Mouse (Mus musculus) heart, postnatal 0 days (tissue): ENCODE results near the gene Mapkapk3.

Source experiments
- CTCF ChIP-seq: IDR thresholded peaks from 2 replicates; pipeline ENCODE4 v1.5.1; 2016; ENCODE audit warnings: antibody characterized with exemption, control low read depth, low read depth
- EP300 ChIP-seq: IDR thresholded peaks from 2 replicates; pipeline ENCODE4 v1.6.1; 2016; ENCODE audit warnings: antibody characterized with exemption, low read depth

- TF ChIP-seq EP300: no peak
- no peak for TF ChIP-seq CTCF
Measured at GRCm38 (mm10) chr9:107274751-107275150, 14.9 kb downstream of the Mapkapk3 start.
